Mouse (Mus musculus) midbrain, embryonic 10.5 days (tissue): ENCODE measurements around the gene Prss40. TPM values are rescaled to one million over a fixed set of nuclear protein-coding genes. Genes with fewer than 3 reads are reported as not detected.
A peak's percentile ranks its signal among the peaks of the same experiment; 100 is the strongest.

ENCODE experiments used
- DNase-seq: peaks from one replicate; pipeline ENCODE4 v3.0.0-alpha.2; 2017; ENCODE audit warnings: low spot score
- H3K27ac ChIP-seq: fragments of 300-500 bp; sonication (generic); replicated peaks from 2 replicates; pipeline ENCODE4 v1.5.1; 2016; ENCODE audit warnings: mild to moderate bottlenecking
- H3K27me3 ChIP-seq: fragments of 300-500 bp; sonication (generic); 2 replicates; pipeline ENCODE4 v1.6.1; 2016; ENCODE audit warnings: low read depth, mild to moderate bottlenecking; ENCODE audit not compliant: poor library complexity, severe bottlenecking
- H3K36me3 ChIP-seq: fragments of 300-500 bp; sonication (generic); 2 replicates; pipeline ENCODE4 v1.6.1; 2016; ENCODE audit warnings: mild to moderate bottlenecking, moderate library complexity
- H3K4me1 ChIP-seq: fragments of 300-500 bp; sonication (generic); 2 replicates; pipeline ENCODE4 v1.6.1; 2016
- H3K4me3 ChIP-seq: fragments of 300-500 bp; sonication (generic); 2 replicates; pipeline ENCODE4 v1.5.1; 2016; ENCODE audit warnings: mild to moderate bottlenecking, moderate library complexity
- H3K9me3 ChIP-seq: fragments of 300-500 bp; sonication (generic); replicated peaks from 2 replicates; pipeline ENCODE4 v1.6.1; 2016; ENCODE audit warnings: mild to moderate bottlenecking
- WGBS: fragments of 180-500 bp; shearing (Covaris S2); methylation state at CpG from one replicate; pipeline ENCODE4 v1.1.7; 2016; 5-methylcytosine and 5-hydroxymethylcytosine counted together
- polyA plus RNA-seq: library from polyadenylated mRNA; unstranded; fragments of >200 nt; fragmentation: Nextera tagmentation; extraction: Ambion mirVana; gene quantifications from 2 replicates; pipeline ENCODE4 v1.2.1, GENCODE M21; 2016

Prss40 gene
- polyA plus RNA-seq = not detected in 2 replicates

- H3K36me3 ChIP-seq = no peaks in the 10 kb centered on the region
- DNase-seq = no peak
- H3K4me1 ChIP-seq = no peaks in the 10 kb centered on the region
- H3K27me3 ChIP-seq = no peaks in the 10 kb centered on the region
- 87% methylated on average over 15 of the region's 15 CpGs for WGBS
- H3K9me3 ChIP-seq = no peaks in the 10 kb centered on the region
- no peak within 1 kb of the TSS for H3K4me3 ChIP-seq
- no peak within 1 kb of the TSS for H3K27ac ChIP-seq
These were observed at the start of gene Prss40 for GRCm38 (mm10) chr1:34560843-34561242. Gene Prss40, minus strand, starts transcription at chr1:34560943.

GRCm38 (mm10) chr1:34602363-34602762 lies 41.6 kb upstream of the Prss40 start:
- H3K36me3 ChIP-seq = no peaks in the 10 kb centered on the region
- H3K4me1 ChIP-seq = no peaks in the 10 kb centered on the region
- peaks cover 4% of the 10 kb centered on the region; the same call in 1 of the 2 replicates for H3K9me3 ChIP-seq
- 25% methylated on average over 8 of the region's 8 CpGs for whole genome bisulfite sequencing
- H3K27me3 ChIP-seq = no peaks in the 10 kb centered on the region
- H3K4me3 ChIP-seq = no peak overlapping the region
- no peak overlapping the region for H3K27ac ChIP-seq
- DNase-seq = peak; percentile 83

GRCm38 (mm10) chr1:34601323-34602047 lies 40.7 kb upstream of the Prss40 start:
- DNase-seq = no peak
- 83% methylated on average over 3 of the region's 3 CpGs for WGBS
- Histone ChIP-seq H3K27ac (no peak overlapping the region), H3K27me3 (no peaks in the 10 kb centered on the region), H3K36me3 (no peaks in the 10 kb centered on the region), H3K9me3 (peaks cover 4% of the 10 kb centered on the region; the same call in 1 of the 2 replicates), H3K4me3 (no peak overlapping the region), H3K4me1 (no peaks in the 10 kb centered on the region)

- no peaks in the 10 kb centered on the region for H3K9me3 ChIP-seq
- H3K4me1 ChIP-seq = no peaks in the 10 kb centered on the region
- no peaks in the 10 kb centered on the region for H3K27me3 ChIP-seq
- no peak overlapping the region for H3K4me3 ChIP-seq
- no peaks in the 10 kb centered on the region for H3K36me3 ChIP-seq
- 78% methylated on average over 15 of the region's 15 CpGs for WGBS
- DNase-seq = no peak
- no peak overlapping the region for H3K27ac ChIP-seq
These were observed 39.3 kb upstream of the Prss40 start for GRCm38 (mm10) chr1:34600000-34600399.

GRCm38 (mm10) chr1:34587298-34588096 lies 26.8 kb upstream of the Prss40 start:
- H3K4me1 ChIP-seq = no peaks in the 10 kb centered on the region
- no peaks in the 10 kb centered on the region for H3K9me3 ChIP-seq
- H3K27me3 ChIP-seq = no peaks in the 10 kb centered on the region
- no peak for DNase-seq
- no peak overlapping the region for H3K4me3 ChIP-seq
- no peak overlapping the region for H3K27ac ChIP-seq
- 88% methylated on average over 22 of the region's 22 CpGs for WGBS
- no peaks in the 10 kb centered on the region for H3K36me3 ChIP-seq

- Histone ChIP-seq H3K9me3 (no peaks in the 10 kb centered on the region), H3K4me3 (no peak overlapping the region), H3K27me3 (peaks cover 14% of the 10 kb centered on the region), H3K27ac (no peak overlapping the region), H3K36me3 (no peaks in the 10 kb centered on the region), H3K4me1 (peaks cover 5% of the 10 kb centered on the region)
- 77% methylated on average over 4 of the region's 4 CpGs for WGBS
- DNase-seq = no peak
These were observed 24.0 kb upstream of the Prss40 start for GRCm38 (mm10) chr1:34584736-34585135.

- H3K27ac ChIP-seq = no peak overlapping the region
- H3K4me1 ChIP-seq = peaks cover 14% of the 10 kb centered on the region
- DNase-seq = no peak
- H3K27me3 ChIP-seq = peaks cover 23% of the 10 kb centered on the region
- H3K9me3 ChIP-seq = no peaks in the 10 kb centered on the region
- no peak overlapping the region for H3K4me3 ChIP-seq
- WGBS = 27% methylated on average over 4 of the region's 4 CpGs
- no peaks in the 10 kb centered on the region for H3K36me3 ChIP-seq
These were observed 23.1 kb upstream of the Prss40 start for GRCm38 (mm10) chr1:34583821-34584263.

GRCm38 (mm10) chr1:34582218-34582617 lies 21.5 kb upstream of the Prss40 start:
- peaks cover 37% of the 10 kb centered on the region for H3K27me3 ChIP-seq
- H3K36me3 ChIP-seq = no peaks in the 10 kb centered on the region
- H3K9me3 ChIP-seq = no peaks in the 10 kb centered on the region
- 80% methylated on average over 6 of the region's 6 CpGs for WGBS
- H3K4me3 ChIP-seq = no peak overlapping the region
- no peak for DNase-seq
- H3K27ac ChIP-seq = no peak overlapping the region
- peaks cover 18% of the 10 kb centered on the region for H3K4me1 ChIP-seq

GRCm38 (mm10) chr1:34579782-34580356 lies 19.1 kb upstream of the Prss40 start:
- DNase-seq = no peak
- Histone ChIP-seq H3K27ac (peak overlapping the region; percentile 70), H3K4me3 (peak overlapping the region; percentile 59), H3K27me3 (peaks cover 37% of the 10 kb centered on the region), H3K4me1 (peaks cover 18% of the 10 kb centered on the region), H3K9me3 (no peaks in the 10 kb centered on the region), H3K36me3 (no peaks in the 10 kb centered on the region)
- under 1% methylated on average over 18 of the region's 18 CpGs for WGBS

- Histone ChIP-seq H3K4me3 (peak within 1 kb of the TSS; percentile 59), H3K27ac (peak within 1 kb of the TSS; percentile 70), H3K36me3 (no peaks in the 10 kb centered on the region), H3K27me3 (peaks cover 37% of the 10 kb centered on the region), H3K4me1 (peaks cover 18% of the 10 kb centered on the region), H3K9me3 (no peaks in the 10 kb centered on the region)
- WGBS = under 1% methylated on average over 53 of the region's 53 CpGs
- DNase-seq = peak; percentile 82
These were observed 18.4 kb upstream of the Prss40 start, which contains the start of gene Amer3 for GRCm38 (mm10) chr1:34578851-34579781. Gene Amer3, plus strand, starts transcription at chr1:34579657.

GRCm38 (mm10) chr1:34573221-34573620 lies 12.5 kb upstream of the Prss40 start:
- 82% methylated on average over 6 of the region's 6 CpGs for WGBS
- Histone ChIP-seq H3K36me3 (no peaks in the 10 kb centered on the region), H3K9me3 (no peaks in the 10 kb centered on the region), H3K4me1 (no peaks in the 10 kb centered on the region), H3K4me3 (no peak overlapping the region), H3K27me3 (peaks cover 8% of the 10 kb centered on the region), H3K27ac (no peak overlapping the region)
- DNase-seq = no peak

GRCm38 (mm10) chr1:34571431-34571830 lies 10.7 kb upstream of the Prss40 start:
- Histone ChIP-seq H3K27me3 (no peaks in the 10 kb centered on the region), H3K9me3 (no peaks in the 10 kb centered on the region)
- WGBS = 86% methylated on average over 6 of the region's 6 CpGs

More at GRCm38 (mm10) chr1:34571431-34571830, 10.7 kb upstream of the Prss40 start:
- no peak overlapping the region for H3K27ac ChIP-seq
- H3K4me3 ChIP-seq = no peak overlapping the region
- no peaks in the 10 kb centered on the region for H3K36me3 ChIP-seq
- H3K4me1 ChIP-seq = no peaks in the 10 kb centered on the region
- no peak for DNase-seq
